Mouse (Mus musculus) heart, postnatal 25 days (tissue): ENCODE measurements around the gene Ccdc120. TPM values are rescaled to one million over a fixed set of nuclear protein-coding genes. Genes with fewer than 3 reads are reported as not detected.
"Not testable (repeated sequence)": the region's sequence is repeated elsewhere in the genome, so short reads cannot be mapped to it uniquely, and the experiment has no call there.

ENCODE experiments used
- DNase-seq: peaks from one replicate; pipeline ENCODE4 v3.0.0; 2022; ENCODE audit warnings: low spot score
- intact Hi-C: fragments of 180-260 bp; cut with DNase I; formaldehyde crosslinking; loops from one replicate; pipeline ENCODE4 v1.15.1; 2025
- total RNA-seq, 2 experiments: library from RNA; stranded (reverse); gene quantifications; 2 replicates each; pipeline ENCODE4 v1.2.3; 2021

Gene Ccdc120
- total RNA-seq, 2 experiments from 2014 or later: 0.91 to 2.0 TPM

DNA sequence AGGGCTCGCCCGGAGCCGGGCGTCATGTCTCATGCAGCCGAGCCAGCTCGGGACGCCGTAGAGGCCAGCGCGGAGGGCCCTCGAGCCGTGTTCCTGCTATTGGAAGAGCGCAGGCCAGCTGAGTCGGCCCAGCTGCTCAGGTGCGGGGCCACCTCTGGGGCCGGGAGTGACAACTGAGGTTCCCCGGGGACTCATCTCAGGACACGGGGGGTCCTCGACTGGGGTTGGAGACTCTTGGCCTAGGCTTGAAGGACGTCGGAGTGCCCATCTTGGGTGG lies 12.2 kb upstream of the Ccdc120 start:
- no peak for DNase-seq
- intact Hi-C loops: no loop called here

DNA sequence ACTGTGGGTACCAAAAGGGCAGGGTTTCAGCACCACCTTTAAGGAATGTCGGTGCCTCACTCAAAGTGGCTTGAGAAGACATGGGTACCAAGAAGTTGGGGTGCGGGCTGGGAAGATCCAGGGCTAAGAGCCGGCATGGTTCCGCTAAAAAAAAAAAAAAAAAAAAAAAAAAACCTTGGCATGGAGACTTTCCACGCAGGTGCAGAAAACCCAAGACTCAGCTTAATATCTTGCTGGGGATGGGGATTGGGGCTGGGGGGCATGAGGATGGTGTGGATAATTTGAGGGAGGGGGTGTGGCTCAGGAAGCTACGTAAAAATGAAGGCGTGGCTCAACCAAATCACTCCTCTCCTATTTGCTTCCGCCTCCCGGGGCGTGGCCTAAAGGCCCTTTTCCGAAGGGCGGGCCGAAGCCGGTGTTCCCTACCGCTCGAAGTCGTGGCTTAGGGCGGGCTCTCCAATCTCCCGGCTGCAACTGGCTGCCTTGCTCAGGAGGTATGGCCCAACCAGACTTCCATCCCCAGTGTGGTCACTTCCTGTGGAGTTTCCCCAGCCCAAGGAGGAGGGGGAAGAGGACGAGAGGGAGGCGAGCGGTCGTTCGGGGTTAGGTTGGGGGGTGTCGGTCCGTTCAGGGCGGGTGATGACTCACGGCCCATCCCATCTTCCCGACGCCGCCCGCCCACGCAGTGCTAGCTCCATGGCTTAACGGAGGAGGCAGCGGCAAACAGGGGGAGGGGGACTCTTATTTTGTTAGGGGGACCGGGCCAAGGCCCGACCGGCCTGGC lies 11.6 kb upstream of the Ccdc120 start, which contains the start of gene Tfe3:
Gene Tfe3 (plus strand): TSS at position 424 of the 784 bp plus-strand sequence.
- peak; percentile 92 for DNase-seq
- intact Hi-C loops: no loop called here

DNA sequence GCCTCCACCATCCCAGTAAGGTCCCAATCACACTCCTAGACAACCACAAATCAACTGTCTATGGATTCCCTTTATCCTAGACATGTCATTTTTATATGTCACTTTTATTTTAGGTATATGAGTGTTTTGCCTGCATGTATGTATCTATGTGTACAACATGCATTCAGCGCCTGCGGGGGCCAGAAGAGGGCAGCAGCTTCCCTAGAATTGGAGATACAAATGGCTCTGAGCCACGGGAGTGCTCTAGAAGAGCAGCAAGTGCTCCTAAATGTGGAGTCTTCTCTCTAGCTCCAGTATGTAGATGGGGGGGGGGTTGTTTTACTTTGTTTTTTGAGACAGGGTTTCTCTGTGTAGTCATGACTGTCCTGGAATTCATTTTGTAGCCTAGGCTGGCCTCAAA lies 2.9 kb upstream of the Ccdc120 start:
- DNase-seq: not testable (repeated sequence)
- intact Hi-C loops: loop anchor here (2.0 kb wide), 1 partner anchor 19 kb away; no protein-coding TSS in a partner anchor

DNA sequence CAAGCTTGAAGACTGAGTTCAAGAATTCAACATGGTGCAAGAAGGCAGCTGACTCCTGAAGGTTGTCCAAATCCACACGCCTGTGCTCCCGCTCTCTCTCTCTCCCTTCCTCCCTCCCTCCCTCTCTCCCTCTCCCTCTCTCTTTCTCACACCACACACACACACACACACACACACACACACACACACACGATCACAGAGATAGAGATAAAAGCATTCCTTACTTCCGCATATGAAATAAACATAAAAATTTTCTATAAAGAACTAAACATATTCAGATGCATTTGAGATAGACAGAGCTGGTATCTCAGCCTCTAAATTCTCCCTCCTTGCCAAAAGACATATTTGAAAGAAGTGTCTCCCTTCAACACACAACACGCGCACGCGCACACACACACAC lies 5.3 kb downstream of the Ccdc120 start:
- intact Hi-C loops: no loop called here
- DNase-seq: no peak

DNA sequence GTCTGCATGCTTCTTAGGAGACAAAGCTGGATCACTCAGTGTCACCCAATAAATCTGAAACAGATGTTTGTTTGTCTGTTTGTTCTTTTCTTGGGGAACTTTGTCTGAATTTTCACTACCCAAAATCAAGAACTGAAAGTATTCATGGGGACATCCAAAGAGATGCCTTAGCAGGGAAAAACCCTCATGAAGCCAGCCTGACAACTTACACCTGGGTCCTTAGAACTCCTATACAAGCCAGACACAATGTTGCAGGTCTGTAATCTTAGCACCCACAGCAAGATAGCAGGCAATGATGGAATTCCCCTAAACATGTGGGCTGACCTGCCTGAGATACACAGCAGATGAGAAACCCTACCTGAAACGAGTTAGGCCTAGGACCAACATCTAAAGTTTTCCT lies 5.8 kb downstream of the Ccdc120 start:
- intact Hi-C loops: no loop called here
- DNase-seq: no peak

DNA sequence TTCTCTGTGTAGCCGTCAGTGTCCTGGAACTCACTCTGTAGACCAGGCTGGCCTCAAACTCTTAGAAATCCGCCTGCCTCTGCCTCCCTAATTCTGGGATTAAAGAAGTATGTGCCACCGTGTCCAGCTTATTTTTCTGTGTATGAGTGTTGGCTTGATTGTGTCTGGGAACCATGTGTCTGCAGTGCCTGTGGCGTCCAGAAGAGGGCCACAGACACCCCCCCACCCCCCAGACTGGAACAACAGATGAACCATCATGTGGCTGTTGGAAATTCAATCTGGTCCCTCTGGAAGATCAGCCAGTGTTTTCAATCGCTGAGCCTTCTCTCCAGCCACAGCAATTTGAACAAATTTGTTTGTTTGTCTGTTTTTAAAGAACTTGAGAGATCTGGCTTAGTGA lies 7.2 kb downstream of the Ccdc120 start:
- intact Hi-C loops: no loop called here
- no peak for DNase-seq

DNA sequence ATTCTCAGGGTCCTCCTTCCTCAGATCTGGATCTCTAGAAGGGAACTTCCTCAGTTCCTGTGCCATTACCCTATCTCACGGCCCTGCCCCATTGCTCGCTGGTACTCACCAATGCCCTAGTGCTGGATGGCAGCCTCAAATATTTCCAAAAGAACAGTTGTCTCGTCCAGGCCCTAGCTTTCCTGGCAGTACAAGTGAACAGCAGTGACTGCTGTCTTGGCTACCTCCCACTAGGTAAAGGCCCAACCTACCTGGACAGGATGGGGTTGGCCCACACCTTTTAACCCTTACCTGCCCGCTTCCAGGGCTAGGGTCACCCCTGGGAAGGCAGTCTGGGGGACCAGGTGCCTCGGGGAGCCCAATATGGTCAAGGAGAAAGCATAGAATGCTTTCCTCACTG lies 9.6 kb downstream of the Ccdc120 start:
- DNase-seq: no peak
- intact Hi-C loops: no loop called here

DNA sequence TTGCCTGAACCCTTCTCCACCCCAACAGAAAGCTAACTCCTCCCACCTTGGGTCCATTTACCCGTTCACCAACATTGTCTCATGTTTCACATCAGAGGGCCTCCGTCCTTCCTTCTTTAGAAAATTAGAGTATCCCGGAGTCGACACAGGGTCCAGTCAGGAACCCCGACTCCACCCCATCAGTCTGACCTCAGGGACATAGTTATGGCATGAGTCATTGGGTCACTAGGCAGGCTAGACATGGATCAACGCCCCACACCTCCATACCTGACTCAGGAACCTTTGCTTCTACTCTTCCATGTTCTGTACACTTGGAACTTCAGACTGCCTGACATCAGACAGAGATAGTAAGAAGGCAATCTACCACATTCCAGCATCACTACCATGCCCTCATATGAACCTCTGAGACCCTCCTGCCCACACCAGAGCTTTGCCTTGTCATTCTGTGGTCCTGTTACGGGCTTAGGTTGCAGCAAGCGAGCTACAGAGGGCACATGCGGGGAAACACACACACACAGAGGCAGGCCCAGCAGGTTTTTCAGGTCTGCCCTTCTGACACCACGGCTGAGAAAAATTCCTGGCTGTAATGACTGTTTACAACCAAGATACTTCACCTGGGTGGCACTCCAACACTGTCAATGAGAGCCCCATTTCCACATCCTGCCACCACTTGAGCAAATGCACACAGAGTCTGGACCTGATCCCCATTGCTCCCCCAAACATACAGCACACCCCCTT lies 10.5 kb downstream of the Ccdc120 start:
- intact Hi-C loops: no loop called here
- no peak for DNase-seq

DNA sequence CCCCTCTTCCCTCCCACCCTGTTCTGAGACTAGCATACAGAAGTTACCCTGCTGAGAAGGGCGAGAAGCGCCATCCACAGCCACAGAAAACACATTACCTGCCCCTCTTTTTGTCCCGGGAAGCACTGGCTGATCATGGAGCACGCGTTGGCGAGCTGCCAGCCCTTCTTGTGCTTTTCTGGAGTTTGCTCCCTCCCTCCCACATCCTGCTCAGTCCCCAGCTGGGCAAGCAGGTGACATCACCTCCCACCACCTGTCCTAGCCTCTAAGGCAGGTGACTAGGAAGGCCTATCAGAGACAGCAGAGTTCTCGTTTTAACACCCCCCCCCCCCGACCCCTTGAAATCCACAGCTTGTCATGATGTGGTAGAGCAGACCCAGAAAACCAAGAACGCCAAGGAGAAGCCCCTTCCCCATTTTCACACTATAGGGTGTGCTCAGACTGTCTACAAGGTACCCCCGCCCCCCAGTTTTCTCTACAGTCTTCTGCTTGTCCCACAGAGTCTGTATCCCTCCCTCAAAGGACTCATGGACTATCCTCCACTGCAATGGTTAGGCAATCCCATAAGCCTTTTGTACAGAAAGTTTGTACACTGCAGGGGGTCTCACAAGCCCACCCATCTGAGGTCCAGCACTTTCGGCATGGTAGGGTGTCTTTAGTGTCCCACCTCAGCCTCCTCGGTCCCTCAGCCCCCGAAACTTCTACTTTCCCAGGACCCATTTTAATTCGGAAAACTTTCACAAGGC lies 11.2 kb downstream of the Ccdc120 start:
- DNase-seq: no peak
- intact Hi-C loops: no loop called here

DNA sequence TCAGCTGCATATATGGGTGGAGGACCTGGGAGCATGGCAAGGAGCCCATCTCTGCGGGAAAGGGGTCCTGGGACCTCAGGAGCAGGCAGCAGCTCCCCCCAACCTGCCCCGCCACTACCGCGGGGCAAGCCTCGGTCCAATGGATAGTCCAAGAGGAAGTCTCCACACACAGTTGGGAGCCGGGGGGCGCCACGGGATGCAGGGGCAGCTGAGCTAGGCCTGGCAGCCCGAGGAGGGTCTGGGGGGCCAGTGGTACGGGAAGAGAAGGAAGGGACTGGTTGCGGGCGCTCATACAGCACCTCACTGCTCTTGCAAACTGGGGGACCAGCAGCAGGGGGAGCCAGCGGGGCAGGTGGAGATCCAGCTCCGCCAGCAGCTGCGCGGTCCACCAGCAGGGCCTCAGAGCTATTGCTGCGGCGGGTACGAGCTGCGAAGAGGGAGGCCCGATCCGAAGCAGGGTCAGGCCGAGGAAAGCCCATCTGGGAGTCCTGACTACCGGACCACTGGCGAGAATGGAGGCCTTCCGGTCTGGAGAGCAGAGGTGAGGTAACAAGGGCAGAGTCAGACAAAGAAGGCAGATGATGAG lies 17.0 kb downstream of the Ccdc120 start:
- DNase-seq: peak; percentile 21
- intact Hi-C loops: loop anchor here (2.0 kb wide), 1 partner anchor 21 kb away; no protein-coding TSS in a partner anchor

DNA sequence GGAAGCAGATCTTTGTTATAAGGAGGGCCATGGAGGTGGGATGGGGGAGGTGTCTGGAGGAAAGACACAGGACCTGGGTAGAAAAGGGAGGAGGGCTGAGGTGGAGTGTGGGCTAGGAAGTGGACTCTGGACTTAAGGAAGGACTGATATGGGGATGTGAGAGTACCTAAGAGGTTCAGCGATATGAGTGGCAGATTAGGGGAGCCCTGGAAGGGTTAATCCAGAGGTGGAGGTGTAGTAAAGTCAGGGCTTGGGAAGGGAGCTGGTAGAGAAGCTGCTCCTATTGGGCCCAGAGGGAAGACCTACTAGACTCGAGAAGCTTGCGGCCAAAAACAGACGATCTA lies 21.8 kb downstream of the Ccdc120 start:
- no peak for DNase-seq
- intact Hi-C loops: no loop called here

DNA sequence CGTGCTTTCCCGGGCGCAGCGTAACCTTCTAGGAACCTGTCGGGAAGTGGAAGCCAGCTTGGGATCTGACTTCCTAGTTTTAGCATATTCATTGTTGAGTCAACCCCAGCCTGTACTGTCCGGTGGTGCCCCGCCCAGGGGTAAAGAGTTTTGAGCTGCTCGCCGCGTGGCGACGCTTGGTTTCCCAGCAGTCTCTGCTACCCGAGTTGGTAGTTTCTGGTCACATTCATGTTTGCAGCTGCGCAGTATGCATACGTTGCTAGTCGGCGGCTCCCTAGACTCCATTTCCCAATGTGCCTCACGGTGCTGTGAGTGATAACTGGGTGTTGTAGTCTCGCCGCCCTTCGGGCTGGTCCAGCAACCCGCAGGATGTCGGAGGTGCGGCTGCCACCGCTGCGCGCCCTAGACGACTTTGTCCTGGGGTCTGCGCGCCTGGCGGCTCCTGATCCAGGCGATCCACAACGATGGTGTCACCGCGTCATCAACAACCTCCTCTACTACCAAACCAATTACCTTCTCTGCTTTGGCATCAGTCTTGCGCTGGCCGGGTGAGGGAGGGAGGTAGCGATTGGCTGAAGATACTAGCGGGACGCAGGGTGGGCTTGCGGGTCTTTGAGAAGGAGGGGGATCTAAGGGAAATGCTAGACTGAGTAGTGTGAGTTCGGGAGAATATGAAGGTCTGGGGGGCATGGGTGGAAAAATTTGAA lies 22.3 kb downstream of the Ccdc120 start, which contains the start of gene Praf2:
Gene Praf2 (plus strand): TSS at position 225 of the 707 bp plus-strand sequence.
- peak; percentile 62 for DNase-seq
- intact Hi-C loops: no loop called here

DNA sequence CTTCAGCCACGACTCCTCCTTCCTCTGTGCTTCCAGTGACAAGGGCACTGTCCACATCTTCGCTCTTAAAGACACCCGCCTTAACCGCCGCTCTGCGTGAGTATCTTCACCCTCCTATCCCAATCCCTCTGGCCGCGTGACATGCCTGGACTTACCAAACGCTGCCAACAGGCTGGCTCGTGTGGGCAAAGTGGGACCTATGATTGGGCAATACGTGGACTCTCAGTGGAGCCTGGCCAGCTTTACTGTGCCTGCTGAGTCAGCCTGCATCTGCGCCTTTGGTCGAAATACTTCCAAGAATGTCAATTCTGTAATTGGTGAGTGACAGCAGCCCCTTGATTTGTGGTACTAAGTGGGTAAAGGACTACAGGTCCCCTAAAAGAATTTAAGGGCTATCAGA lies 23.5 kb downstream of the Ccdc120 start:
- intact Hi-C loops: no loop called here

DNA sequence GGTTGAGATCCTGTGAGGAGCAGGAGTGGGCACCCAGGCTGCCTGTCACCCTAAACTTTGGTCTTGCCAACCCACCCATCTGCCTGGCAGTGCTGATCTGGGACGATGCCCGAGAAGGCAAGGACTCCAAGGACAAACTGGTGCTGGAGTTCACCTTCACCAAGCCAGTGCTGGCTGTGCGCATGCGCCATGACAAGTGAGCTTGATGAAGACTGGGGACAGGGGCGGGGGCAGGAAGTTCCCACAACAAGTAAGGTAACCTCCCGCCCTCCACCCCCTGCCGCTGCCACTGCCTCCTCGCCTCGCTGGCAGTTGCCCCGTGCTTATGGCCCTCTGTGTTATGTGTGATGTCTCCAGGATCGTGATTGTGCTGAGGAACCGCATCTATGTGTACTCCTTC lies 24.9 kb downstream of the Ccdc120 start:
- intact Hi-C loops: no loop called here
- no peak for DNase-seq

More for the DNA sequence above, 23.5 kb downstream of the Ccdc120 start:
- no peak for DNase-seq

DNA sequence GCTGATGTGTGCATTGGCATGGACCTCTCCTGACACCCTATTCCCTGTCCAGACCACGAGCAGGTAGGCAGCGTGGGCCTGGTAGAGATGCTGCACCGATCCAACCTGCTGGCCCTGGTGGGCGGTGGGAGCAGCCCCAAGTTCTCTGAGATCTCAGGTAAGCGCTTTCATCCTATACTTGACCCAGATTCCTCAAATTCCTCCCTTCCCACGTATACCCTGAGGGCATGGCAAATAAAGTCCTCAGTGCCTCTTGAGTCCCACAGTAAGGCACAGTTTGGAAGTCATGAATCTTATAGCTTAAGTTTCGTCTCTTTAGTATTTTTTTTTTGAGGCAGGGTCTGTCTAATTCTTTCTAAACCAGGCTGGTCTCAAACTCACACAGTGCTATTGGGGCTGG lies 26.6 kb downstream of the Ccdc120 start:
- intact Hi-C loops: no loop called here
- no peak for DNase-seq

DNA sequence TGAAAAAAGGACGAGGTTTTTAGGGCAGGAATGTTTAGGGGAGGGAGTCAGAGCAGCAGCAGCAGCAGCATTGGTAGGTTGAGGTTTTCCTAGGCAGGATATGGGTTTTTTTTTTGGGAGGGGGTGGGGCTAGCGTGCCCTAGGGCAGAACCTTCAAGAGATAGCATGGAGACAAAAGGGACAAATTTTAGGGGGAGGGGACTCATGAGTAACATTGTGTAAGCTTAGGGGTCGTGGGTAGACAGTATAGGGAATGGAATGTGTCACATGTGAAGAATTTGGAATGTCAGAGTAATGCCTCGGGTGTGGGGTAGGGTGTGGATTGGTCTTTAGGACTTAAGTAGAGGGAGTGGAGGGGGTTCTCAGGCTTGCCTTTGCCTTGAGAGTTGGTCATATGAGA lies 28.0 kb downstream of the Ccdc120 start:
- no peak for DNase-seq
- intact Hi-C loops: no loop called here

DNA sequence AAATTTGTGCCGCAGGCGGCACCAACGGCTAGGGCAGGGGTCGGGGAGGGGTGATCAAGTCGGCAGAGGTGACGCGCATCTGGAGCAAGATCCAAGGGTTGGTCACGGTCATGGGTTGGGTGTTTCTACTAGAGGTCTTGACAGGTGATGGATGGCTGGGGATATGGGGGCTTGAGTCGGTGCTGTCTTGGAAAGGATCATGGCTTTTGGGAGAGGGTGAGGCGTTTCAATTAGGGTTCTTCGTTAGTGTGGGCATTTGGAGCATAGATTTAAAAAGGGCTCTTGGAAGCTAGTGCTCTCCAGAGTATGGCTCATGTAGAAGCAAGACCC lies 28.5 kb downstream of the Ccdc120 start:
- no peak for DNase-seq
- intact Hi-C loops: no loop called here

DNA sequence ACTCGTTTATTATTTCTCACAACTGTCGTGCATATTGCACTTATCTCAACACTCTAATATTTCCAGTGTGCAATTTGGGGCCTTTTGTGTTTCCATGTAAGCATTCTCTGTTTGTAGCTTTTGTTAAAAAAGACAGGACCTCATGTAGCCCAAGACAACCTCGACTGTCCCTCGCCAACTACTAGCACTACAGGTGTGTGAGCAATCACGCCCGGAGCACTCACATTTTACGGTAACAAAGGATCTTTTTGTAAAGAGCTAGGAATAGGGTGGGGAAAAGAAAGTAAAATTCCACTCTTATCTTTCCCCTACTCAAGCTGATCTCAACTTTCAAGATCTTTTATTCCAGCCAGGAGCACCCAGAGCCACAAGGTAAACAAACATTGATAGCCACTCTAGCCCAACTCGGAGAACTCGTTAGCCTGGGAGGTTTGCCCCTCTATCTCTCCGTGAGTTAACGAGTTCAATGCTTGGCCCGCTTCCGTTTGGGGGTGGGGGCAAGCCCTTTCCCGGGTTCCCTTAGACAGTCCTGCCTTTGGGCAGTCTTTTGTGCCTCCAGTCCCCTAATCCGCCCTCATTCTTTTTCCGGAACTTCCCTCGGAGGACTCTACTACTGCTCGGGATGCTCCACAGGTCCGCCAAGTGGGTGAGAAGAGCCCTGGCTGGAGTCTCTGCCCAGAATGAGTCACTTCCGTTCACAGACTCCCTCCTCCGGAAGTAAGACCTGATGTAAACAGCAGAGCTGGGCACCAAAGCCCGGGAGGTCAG lies 29.0 kb downstream of the Ccdc120 start, which contains the start of gene Gm45208:
Gene Gm45208 (plus strand): TSS at position 732 of the 768 bp plus-strand sequence.
- intact Hi-C loops: no loop called here
- peak; percentile 57 for DNase-seq

DNA sequence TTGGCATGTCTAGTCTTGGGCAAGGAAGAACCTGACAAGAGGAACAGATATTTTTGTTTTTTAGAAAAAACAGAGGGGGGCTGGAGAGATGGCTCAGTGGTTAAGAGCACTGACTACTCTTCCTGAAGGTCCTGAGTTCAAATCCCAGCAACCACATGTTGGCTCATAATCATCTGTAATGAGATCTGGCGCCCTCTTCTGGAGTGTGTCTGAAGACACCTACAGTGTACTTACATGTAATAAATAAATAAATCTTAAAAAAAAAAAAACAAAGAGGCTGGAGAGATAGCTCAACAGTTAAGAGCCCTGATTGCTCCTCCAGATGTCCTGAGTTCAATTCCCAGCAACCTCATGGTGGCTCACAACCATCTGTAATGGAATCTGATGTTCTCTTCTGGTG lies 34.6 kb downstream of the Ccdc120 start:
- intact Hi-C loops, DNase-seq: not testable (repeated sequence)
